Mouse (Mus musculus): ENCODE results near the gene Ccdc186.
"Not testable (repeated sequence)": the region's sequence is repeated elsewhere in the genome, so short reads cannot be mapped to it uniquely, and the experiment has no call there.

Ccdc186 gene

DNA sequence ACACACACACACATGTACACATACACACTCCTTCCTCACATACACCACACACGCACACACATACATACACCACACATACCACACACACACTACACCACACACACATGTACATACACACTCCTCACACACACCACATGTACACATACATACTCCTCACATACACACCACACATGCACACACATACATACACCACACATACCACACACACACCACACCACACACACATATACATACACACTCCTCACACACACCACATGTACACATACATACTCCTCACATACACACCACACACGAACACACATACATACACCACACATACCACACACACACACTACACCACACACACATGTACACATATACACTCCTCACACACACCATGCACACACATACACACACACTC, 63.7 kb downstream of the Ccdc186 start:
- DNase-seq (ENCODE audit: inconsistent age in 2 of 2, low spot score in 1 of 2), result no peak

GRCm38 (mm10) chr19:56756412-56756811, 65.6 kb downstream of the Ccdc186 start:
- no peak for DNase-seq (ENCODE audit: inconsistent age in 2 of 2, low spot score in 1 of 2)

- DNase-seq (ENCODE audit: inconsistent age in 2 of 2, low spot score in 1 of 2), result not testable (repeated sequence)
These were observed 67.5 kb downstream of the Ccdc186 start for GRCm38 (mm10) chr19:56754456-56754855.

DNA sequence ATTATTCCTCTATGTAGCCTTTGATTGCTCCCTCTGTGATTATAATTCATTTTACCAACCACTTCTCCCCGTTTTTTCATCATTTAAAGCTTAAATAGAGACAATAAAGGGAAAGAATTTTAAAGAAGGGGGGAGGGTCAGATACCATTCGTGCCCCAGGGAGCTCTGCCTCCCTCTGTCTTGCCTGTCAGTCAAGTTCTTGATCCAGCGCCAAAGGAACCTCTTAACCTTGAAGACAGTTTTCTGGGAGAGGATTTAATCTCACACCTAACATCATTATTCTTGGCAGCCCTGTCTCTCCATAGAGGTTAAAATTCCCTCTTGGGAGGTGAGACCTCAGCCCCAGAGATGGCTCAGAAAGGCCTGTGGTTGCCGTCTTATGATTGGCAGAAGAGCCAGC, 71.3 kb downstream of the Ccdc186 start:
- no peak for DNase-seq (ENCODE audit: inconsistent age in 2 of 2, low spot score in 1 of 2)

DNA sequence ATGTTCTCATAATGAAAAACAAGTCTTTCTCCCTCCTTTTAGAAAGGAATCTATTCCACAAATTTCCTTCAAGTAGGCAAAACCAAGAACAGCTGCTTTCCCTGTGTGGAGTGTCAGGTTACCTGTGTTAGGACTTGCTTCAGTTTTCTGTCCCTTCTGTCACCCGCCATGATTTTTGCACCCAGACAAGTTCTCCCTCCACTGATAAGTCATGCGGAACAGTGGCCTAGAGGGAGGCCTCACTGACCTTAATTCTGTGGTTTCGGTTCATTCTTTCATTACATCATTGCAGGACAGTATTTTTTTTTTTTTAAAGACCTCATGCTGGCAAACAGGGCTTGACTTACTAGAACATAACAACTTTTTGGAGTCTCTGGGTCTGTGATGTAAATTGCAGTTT, 72.6 kb downstream of the Ccdc186 start:
- DNase-seq (ENCODE audit: inconsistent age in 2 of 2, low spot score in 1 of 2), result peak; percentile 36 to 56

DNA sequence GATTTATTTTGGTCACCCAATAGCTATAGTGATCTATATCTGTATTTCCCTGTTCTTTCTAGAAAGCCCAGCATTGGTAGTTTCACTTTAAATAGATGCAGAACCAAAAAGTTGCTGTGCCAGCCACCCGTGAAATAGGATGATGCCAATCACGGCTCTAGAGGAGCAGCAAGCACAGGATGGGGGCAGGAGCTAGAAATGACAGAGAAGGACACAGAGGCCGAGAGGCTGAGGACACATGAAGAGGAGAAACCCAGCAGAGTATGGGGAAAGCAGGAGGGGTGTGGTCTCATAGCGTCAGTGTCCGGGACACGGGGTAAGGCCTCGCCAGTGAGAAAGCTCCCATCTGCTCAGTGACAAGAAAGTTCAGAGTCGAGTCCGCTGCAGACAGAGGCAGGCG, 74.1 kb downstream of the Ccdc186 start:
- no peak for DNase-seq (ENCODE audit: inconsistent age in 2 of 2, low spot score in 1 of 2)

DNA sequence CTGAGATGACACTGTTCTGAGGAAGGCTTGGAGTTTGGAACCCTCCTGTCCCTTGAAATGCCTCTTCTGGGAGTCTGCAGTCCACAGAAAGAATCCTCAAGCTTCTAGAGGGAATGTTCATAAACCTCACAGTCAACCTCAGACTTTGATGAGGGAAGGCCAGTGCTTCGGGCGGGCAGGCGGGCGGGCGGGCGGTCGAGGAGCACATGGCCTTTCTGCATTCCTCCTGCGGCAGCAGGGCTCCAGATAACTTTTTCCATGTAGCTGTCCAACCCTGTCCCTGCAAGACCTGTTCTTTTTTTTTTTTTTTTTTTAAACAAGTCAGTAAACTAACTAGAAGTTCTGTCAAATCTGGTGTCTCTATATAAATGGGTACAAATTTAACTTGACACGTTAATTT, 75.4 kb downstream of the Ccdc186 start:
- no peak for DNase-seq (ENCODE audit: inconsistent age in 2 of 2, low spot score in 1 of 2)

DNA sequence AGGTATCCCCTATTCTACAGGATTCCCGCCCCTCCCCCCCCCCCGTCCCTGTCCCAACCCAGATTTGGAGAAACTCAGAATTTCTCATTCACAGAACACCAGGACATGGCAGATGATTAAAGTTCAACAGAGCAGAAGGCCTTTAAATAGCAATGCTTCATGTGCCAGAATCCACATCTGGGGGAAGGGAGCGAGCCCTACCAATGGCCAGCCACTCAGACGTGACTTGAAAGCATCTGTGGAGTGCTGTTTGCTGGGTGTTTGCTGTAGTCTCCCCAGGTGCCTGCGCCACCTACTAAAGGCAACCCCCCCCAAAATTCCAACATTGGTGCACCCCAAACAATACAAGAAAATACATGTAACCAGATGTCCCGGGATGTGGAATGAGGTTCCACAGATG, 76.5 kb downstream of the Ccdc186 start:
- no peak for DNase-seq (ENCODE audit: inconsistent age in 2 of 2, low spot score in 1 of 2)

- DNase-seq (ENCODE audit: inconsistent age in 2 of 2, low spot score in 1 of 2), result no peak
These were observed 76.9 kb downstream of the Ccdc186 start for GRCm38 (mm10) chr19:56745061-56745460.
